Mouse (Mus musculus) adipocyte (in vitro differentiated cells): Measurements from ENCODE around the gene Cacna2d2.
"Not testable (repeated sequence)": the region's sequence is repeated elsewhere in the genome, so short reads cannot be mapped to it uniquely, and the experiment has no call there.

Experiments used
- DNase-seq: peaks from one replicate; pipeline ENCODE4 v3.0.0-alpha.2; 2016; ENCODE audit warnings: low spot score

Cacna2d2 gene

GRCm38 (mm10) chr9:107555031-107555457, 155.6 kb downstream of the Cacna2d2 start:
- DNase-seq = peak; percentile 71

GRCm38 (mm10) chr9:107555701-107556100, 156.3 kb downstream of the Cacna2d2 start:
- DNase-seq = no peak

GRCm38 (mm10) chr9:107556346-107556745, 156.9 kb downstream of the Cacna2d2 start:
- no peak for DNase-seq

GRCm38 (mm10) chr9:107563029-107563581, 163.7 kb downstream of the Cacna2d2 start, which contains the start of gene Tusc2:
Gene Tusc2, plus strand, starts transcription at chr9:107563255.
- peak; percentile 96 for DNase-seq

- DNase-seq = not testable (repeated sequence)
These were observed 166.1 kb downstream of the Cacna2d2 start for GRCm38 (mm10) chr9:107565556-107565955.

GRCm38 (mm10) chr9:107566041-107566709, 166.8 kb downstream of the Cacna2d2 start:
- DNase-seq = peak; percentile 78

GRCm38 (mm10) chr9:107566855-107567254, 167.4 kb downstream of the Cacna2d2 start:
- no peak for DNase-seq

- no peak for DNase-seq
These were observed 168.4 kb downstream of the Cacna2d2 start, which contains the start of gene Hyal2 for GRCm38 (mm10) chr9:107567702-107568319. Gene Hyal2, plus strand, starts transcription at chr9:107567945.

GRCm38 (mm10) chr9:107568331-107569261, 169.2 kb downstream of the Cacna2d2 start:
- peak; percentile 90 for DNase-seq

GRCm38 (mm10) chr9:107569270-107569669, 169.9 kb downstream of the Cacna2d2 start:
- DNase-seq = no peak

GRCm38 (mm10) chr9:107570016-107570415, 170.6 kb downstream of the Cacna2d2 start:
- DNase-seq = no peak

- DNase-seq = no peak
These were observed 171.4 kb downstream of the Cacna2d2 start for GRCm38 (mm10) chr9:107570845-107571244.

GRCm38 (mm10) chr9:107571534-107572326, 172.3 kb downstream of the Cacna2d2 start:
- no peak for DNase-seq

- no peak for DNase-seq
These were observed 172.9 kb downstream of the Cacna2d2 start for GRCm38 (mm10) chr9:107572327-107572662.

- not testable (repeated sequence) for DNase-seq
These were observed 174.4 kb downstream of the Cacna2d2 start for GRCm38 (mm10) chr9:107573774-107574173.

- DNase-seq = no peak
These were observed 176.4 kb downstream of the Cacna2d2 start for GRCm38 (mm10) chr9:107575579-107576356.

GRCm38 (mm10) chr9:107576357-107577107, 177.1 kb downstream of the Cacna2d2 start, which contains the start of gene Hyal1:
Gene Hyal1, plus strand, starts transcription at chr9:107576927.
- peak; percentile 54 for DNase-seq

- no peak for DNase-seq
These were observed 178.5 kb downstream of the Cacna2d2 start for GRCm38 (mm10) chr9:107577871-107578270.

GRCm38 (mm10) chr9:107578587-107578986, 179.2 kb downstream of the Cacna2d2 start, which contains the start of gene Naa80:
Gene Naa80, plus strand, starts transcription at chr9:107578887.
- no peak for DNase-seq
